In genomic region chr1:160078882-160079661, GRCm38 (mm10) we compare ENCODE assay signal across 8 mouse cellular contexts. TPM values are rescaled to one million over a fixed set of nuclear protein-coding genes. Genes with fewer than 3 reads are reported as not detected.
DNase-seq lines count a peak whose midpoint lies in the region; ATAC-seq lines count a peak whose summit lies in the region.

No protein-coding gene starts in this region.

- DNase-seq in kidney, adult 18-20 months = peak; percentile 57
- DNase-seq in kidney, postnatal 14 days = peak; percentile 52
- peak; percentile 62 for DNase-seq in urinary bladder, postnatal 14 days (ENCODE audit: low spot score)
- no peak for DNase-seq in right cerebral cortex, postnatal 10 days (ENCODE audit: low spot score in 2 of 2)
- DNase-seq in hindbrain, embryonic 14.5 days (ENCODE audit: low spot score) = no peak

- H3K9me3 ChIP-seq in kidney, embryonic 14.5 days (ENCODE audit: control insufficient read depth, low read length) = no peaks in the 10 kb centered on the region
- H3K9me3 ChIP-seq in embryonic facial prominence, embryonic 15.5 days (replicated peaks) = no peaks in the 10 kb centered on the region
- no peaks in the 10 kb centered on the region for H3K9me3 ChIP-seq in hindbrain, embryonic 14.5 days (ENCODE audit: control insufficient read depth, low read length)

- no peak overlapping the region for H3K4me3 ChIP-seq in kidney, embryonic 14.5 days (ENCODE audit: low read length)
- no peak overlapping the region for H3K4me3 ChIP-seq in embryonic facial prominence, embryonic 15.5 days (replicated peaks)
- no peak overlapping the region for H3K4me3 ChIP-seq in hindbrain, embryonic 14.5 days (replicated peaks; ENCODE audit: low read length)

- 72% methylated on average over 14 of the region's 14 CpGs for WGBS in kidney, embryonic 14.5 days
- WGBS in embryonic facial prominence, embryonic 15.5 days = 53% methylated on average over 14 of the region's 14 CpGs
- 74% methylated on average over 14 of the region's 14 CpGs for WGBS in hindbrain, embryonic 14.5 days

- no peak overlapping the region for H3K27ac ChIP-seq in kidney, embryonic 14.5 days (ENCODE audit: low read depth, low read length)
- no peak overlapping the region for H3K27ac ChIP-seq in embryonic facial prominence, embryonic 15.5 days (replicated peaks)
- no peak overlapping the region for H3K27ac ChIP-seq in hindbrain, embryonic 14.5 days

- H3K27me3 ChIP-seq in kidney, embryonic 14.5 days (ENCODE audit: control insufficient read depth, insufficient read depth, low read length) = no peaks in the 10 kb centered on the region
- H3K27me3 ChIP-seq in embryonic facial prominence, embryonic 15.5 days = no peaks in the 10 kb centered on the region
- no peaks in the 10 kb centered on the region for H3K27me3 ChIP-seq in hindbrain, embryonic 14.5 days (ENCODE audit: control insufficient read depth, insufficient read depth, low read length)

- no peak overlapping the region for H3K4me2 ChIP-seq in kidney, embryonic 14.5 days (replicated peaks; ENCODE audit: low read depth, low read length)
- H3K4me2 ChIP-seq in embryonic facial prominence, embryonic 15.5 days (replicated peaks) = no peak overlapping the region
- no peak overlapping the region for H3K4me2 ChIP-seq in hindbrain, embryonic 14.5 days (replicated peaks)

- H3K4me1 ChIP-seq in kidney, embryonic 14.5 days (ENCODE audit: control insufficient read depth, insufficient read depth, low read length) = no peaks in the 10 kb centered on the region
- no peaks in the 10 kb centered on the region for H3K4me1 ChIP-seq in embryonic facial prominence, embryonic 15.5 days
- 0 out of 2 replicates have a peak, but pooled peaks cover 3% of the 10 kb centered on the region for H3K4me1 ChIP-seq in hindbrain, embryonic 14.5 days (replicated peaks; ENCODE audit: control insufficient read depth, insufficient read depth, low read length)

- H3K36me3 ChIP-seq in kidney, embryonic 14.5 days (ENCODE audit: control insufficient read depth, insufficient read depth, low read length) = no peaks in the 10 kb centered on the region; the same call in 1 of the 2 replicates
- H3K36me3 ChIP-seq in embryonic facial prominence, embryonic 15.5 days = no peaks in the 10 kb centered on the region
- no peaks in the 10 kb centered on the region for H3K36me3 ChIP-seq in hindbrain, embryonic 14.5 days (replicated peaks; ENCODE audit: control insufficient read depth, insufficient read depth)

- H3K9ac ChIP-seq in kidney, embryonic 14.5 days (ENCODE audit: low read depth, low read length) = no peak overlapping the region
- H3K9ac ChIP-seq in embryonic facial prominence, embryonic 15.5 days = no peak overlapping the region
- H3K9ac ChIP-seq in hindbrain, embryonic 14.5 days = no peak overlapping the region

- no peak for ATAC-seq in kidney, embryonic 14.5 days (ENCODE audit: low FRiP score, low TSS enrichment)
- peak; percentile 55; the same call in 1 of the 2 replicates for ATAC-seq in embryonic facial prominence, embryonic 15.5 days (ENCODE audit: insufficient number of reproducible peaks, low FRiP score, low TSS enrichment, low read depth)
- peak; percentile 84 for ATAC-seq in megakaryocyte-erythroid progenitor cell, adult 5-6 weeks (replicated peaks; ENCODE audit: low FRiP score, low TSS enrichment, poor library complexity, severe bottlenecking)
- no peak for ATAC-seq in hindbrain, embryonic 14.5 days (ENCODE audit: low FRiP score)

RNA-seq across cellular contexts. Expression of gene 4930523C07Rik, which starts 34.9 kb away (rescaled TPM):
- 23.3 and 28.5 TPM in 2 replicates for polyA plus RNA-seq in kidney, embryonic 14.5 days (2014; fragmentation: Nextera tagmentation; extraction: Ambion mirVana)
- 15.7 and 19.6 TPM in 2 replicates for polyA plus RNA-seq in embryonic facial prominence, embryonic 15.5 days (2015; fragmentation: Nextera tagmentation; extraction: Ambion mirVana)
- total RNA-seq in megakaryocyte-erythroid progenitor cell, adult 5-6 weeks (2014; fragmentation: Nextera tagmentation) = 14.5 and 28.5 TPM in 2 replicates
- total RNA-seq in megakaryocyte-erythroid progenitor cell, adult 5-6 weeks (2017) = 21.3 and 27.3 TPM in 2 replicates
- 2.8 and 2.9 TPM in 2 replicates for polyA plus RNA-seq in hindbrain, embryonic 14.5 days (2014; fragmentation: Nextera tagmentation; extraction: Ambion mirVana)

Comparison
In these comparisons a context has a peak if more than half of its experiments do, and no peak if none do; other contexts are left out.
1. DNase-seq: peak in kidney, adult 18-20 months (single experiment), kidney, postnatal 14 days (single experiment) and urinary bladder, postnatal 14 days (single experiment); none in right cerebral cortex, postnatal 10 days (0 of 2) and hindbrain, embryonic 14.5 days (single experiment).
2. ATAC-seq: peak in embryonic facial prominence, embryonic 15.5 days (single experiment) and megakaryocyte-erythroid progenitor cell, adult 5-6 weeks (single experiment); none in kidney, embryonic 14.5 days (single experiment) and hindbrain, embryonic 14.5 days (single experiment).